Mouse (Mus musculus): Measurements from ENCODE around the gene Mast4. TPM values are rescaled to one million over a fixed set of nuclear protein-coding genes. Genes with fewer than 3 reads are reported as not detected.

Mast4 gene
- polyA plus RNA-seq, 1 experiment: 51.8 TPM

DNA sequence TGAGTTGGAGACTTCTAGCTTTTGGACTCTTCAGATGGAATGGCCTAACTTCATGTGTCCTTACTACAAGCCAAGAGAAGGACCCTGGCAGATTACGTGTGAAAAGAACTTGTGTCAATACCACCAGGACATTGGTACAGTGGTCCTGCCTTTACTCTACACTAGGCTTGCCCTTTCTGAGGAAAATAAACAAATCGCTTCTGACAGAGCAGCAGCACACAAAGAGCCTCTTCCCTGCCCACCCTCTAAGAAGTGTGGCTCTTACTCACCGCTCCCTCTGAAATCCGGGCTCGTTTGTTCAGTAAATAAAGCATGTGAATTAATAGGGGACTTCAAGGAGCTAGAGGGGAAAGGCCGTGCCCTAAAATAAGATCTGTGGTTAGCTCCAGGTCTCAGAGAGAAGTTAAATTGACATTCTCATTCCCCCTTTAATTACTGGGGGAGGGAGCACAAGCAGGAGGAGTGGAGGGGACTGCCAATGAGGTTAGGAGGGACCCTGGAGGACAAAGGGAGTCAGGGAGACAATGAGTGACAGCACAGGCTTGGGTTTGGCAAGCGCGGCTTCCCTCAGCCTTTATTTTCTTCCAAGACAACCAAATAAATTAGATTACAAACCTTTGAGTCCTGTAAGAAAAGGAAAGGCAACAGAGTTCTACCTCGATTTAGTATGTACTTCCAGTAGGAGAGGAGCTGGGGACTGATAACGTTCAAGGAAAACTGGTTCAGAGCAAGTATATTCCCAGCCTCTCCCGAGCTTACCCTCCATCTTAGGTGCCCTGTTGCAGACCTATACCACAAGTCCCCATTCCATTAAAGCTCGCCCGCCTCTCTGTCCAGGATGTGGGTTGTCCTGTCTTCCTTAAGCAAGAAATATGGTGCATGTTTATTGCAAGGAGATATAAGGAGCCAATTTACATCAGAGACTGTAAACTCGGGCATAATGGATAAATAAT is 85.9 kb downstream of the Mast4 start:
- no peak overlapping the region for H3K27ac ChIP-seq (ENCODE audit: insufficient read depth, low read length)
- no peaks in the 10 kb centered on the region for H3K4me1 ChIP-seq (ENCODE audit: control insufficient read depth, insufficient read depth, low read length)
- TF ChIP-seq POLR2A (IDR thresholded peaks at IDR 0.05; ENCODE audit: low read depth, low read length): no peak
- TF ChIP-seq CTCF (IDR thresholded peaks at IDR 0.05; ENCODE audit: borderline replicate concordance, insufficient read depth, low read length): no peak
- no peak overlapping the region for H3K4me3 ChIP-seq (ENCODE audit: insufficient read depth, low read length)

DNA sequence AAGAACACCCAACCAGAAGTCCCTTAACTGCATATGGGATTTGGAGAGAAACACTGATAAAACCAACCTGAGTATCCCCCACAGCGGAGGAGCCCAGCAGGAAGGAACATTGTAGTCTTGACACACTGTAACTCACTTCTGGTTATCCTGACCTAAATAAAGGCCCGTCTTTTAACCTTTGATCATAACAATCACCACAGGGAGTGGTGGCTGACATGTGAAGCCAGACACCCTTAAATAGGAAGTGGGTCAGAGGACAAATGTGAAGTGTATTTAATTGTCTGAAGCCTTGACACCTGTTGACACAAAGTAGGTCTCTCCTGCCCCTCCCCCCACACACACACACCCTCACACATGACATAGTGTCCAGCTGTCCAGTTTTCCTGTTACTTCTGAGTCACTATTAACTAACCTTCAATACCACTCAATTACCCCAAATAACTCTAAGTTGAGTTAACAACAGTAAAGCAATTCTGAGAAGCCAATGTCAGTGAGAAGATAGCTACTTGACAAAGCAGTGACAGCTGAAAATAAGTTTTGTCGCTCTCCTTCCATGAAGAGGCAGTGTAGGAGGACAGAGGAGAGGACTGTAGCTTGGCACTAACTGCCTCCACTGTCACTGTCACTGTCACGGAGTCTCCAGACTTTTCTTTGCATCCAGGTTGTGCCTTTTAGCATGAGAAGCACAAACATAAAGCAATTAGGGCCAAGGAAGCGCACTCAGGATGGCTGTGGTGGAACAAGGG is 87.2 kb downstream of the Mast4 start:
- no peaks in the 10 kb centered on the region for H3K4me1 ChIP-seq (ENCODE audit: control insufficient read depth, insufficient read depth, low read length)
- TF ChIP-seq CTCF (IDR thresholded peaks at IDR 0.05; ENCODE audit: borderline replicate concordance, insufficient read depth, low read length): no peak
- no peak for TF ChIP-seq POLR2A (IDR thresholded peaks at IDR 0.05; ENCODE audit: low read depth, low read length)
- no peak overlapping the region for H3K27ac ChIP-seq (ENCODE audit: insufficient read depth, low read length)
- H3K4me3 ChIP-seq (ENCODE audit: insufficient read depth, low read length): no peak overlapping the region

DNA sequence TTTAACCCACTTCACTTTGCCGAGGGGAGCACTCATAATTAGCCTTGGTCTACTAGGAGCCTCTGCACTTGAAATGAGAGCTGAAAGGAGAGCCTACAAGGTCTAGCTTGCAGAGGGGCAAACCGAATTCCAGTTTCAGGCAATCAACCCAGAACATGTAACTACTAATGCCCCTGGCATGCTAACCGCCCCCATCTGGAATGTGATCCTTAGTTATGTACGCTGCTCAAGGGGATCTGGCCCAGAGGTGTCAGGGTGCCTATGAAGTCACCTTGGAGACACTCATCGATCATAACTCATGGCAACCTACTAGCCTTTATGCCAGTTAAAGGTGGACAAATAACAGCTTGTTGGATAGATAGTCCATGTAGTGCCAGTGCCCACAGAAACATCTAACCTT is 88.9 kb downstream of the Mast4 start:
- Histone ChIP-seq H3K4me3 (ENCODE audit: insufficient read depth, low read length) (no peak overlapping the region), H3K27ac (ENCODE audit: insufficient read depth, low read length) (no peak overlapping the region), H3K4me1 (ENCODE audit: control insufficient read depth, insufficient read depth, low read length) (no peaks in the 10 kb centered on the region)
- TF ChIP-seq CTCF (IDR thresholded peaks at IDR 0.05; ENCODE audit: borderline replicate concordance, insufficient read depth, low read length) (no peak), POLR2A (IDR thresholded peaks at IDR 0.05; ENCODE audit: low read depth, low read length) (no peak)

DNA sequence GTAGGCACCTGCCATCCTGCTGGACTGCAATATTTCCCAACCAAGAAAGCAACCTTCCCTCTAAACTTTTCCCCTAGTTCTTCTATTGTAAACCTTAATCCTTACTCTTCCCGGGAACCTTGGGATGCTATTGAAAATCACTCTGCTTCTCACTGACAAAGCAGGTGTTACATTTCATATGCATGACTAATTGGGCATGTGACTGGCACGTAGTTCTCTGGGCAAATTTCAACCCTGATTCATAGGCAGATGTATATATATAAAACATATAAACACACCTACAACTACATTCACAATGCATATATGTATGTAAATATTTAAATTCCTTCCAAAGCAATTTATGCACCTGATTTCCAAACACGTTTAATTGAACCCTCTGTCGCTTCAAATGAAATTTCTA is 90.2 kb downstream of the Mast4 start:
- H3K4me3 ChIP-seq (ENCODE audit: insufficient read depth, low read length): no peak overlapping the region
- no peaks in the 10 kb centered on the region for H3K4me1 ChIP-seq (ENCODE audit: control insufficient read depth, insufficient read depth, low read length)
- H3K27ac ChIP-seq (ENCODE audit: insufficient read depth, low read length): no peak overlapping the region
- TF ChIP-seq POLR2A (IDR thresholded peaks at IDR 0.05; ENCODE audit: low read depth, low read length) (no peak), CTCF (IDR thresholded peaks at IDR 0.05; ENCODE audit: borderline replicate concordance, insufficient read depth, low read length) (no peak)

DNA sequence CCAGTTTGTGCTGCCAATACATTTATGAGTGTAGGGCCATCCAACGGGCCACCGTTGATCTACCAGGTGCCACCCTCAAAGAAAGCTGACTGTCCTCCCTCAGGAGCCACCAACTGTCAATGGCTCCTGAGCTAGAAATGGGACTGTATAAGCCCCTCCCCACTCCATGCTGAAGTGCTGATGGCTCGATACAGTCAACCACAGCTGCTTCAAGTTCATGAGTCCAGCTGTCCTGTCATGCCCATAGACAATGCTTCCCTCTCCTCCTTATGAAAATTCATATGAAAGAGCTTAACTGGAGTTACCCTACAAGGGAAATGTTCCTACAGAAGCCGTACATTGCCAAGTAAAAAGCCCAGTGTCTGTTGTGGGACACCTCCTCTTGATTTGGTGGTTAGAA is 93.2 kb downstream of the Mast4 start:
- no peak for TF ChIP-seq POLR2A (IDR thresholded peaks at IDR 0.05; ENCODE audit: low read depth, low read length)
- no peak for TF ChIP-seq CTCF (IDR thresholded peaks at IDR 0.05; ENCODE audit: borderline replicate concordance, insufficient read depth, low read length)
- H3K4me1 ChIP-seq (ENCODE audit: control insufficient read depth, insufficient read depth, low read length): no peaks in the 10 kb centered on the region
- no peak overlapping the region for H3K27ac ChIP-seq (ENCODE audit: insufficient read depth, low read length)
- no peak overlapping the region for H3K4me3 ChIP-seq (ENCODE audit: insufficient read depth, low read length)

DNA sequence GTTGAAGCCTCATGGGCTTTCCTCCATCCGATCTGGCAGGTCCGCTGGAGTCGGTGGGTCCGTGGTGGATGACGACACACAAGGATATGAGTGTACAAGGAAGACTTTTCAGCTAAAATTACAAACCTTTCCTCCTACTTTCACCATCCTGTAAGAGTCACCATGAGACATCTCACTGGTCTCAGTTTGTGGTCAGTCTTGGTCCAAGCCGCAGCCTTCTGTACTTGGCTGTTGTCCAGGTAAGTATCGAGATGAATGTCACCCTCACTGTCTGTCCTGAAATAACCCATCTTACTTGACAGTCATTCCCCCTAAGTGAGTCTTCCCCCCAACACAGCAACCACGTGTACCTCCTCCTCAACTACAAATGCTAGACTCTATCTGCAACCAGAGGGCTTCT is 94.6 kb downstream of the Mast4 start:
- Histone ChIP-seq H3K27ac (ENCODE audit: insufficient read depth, low read length) (no peak overlapping the region), H3K4me3 (ENCODE audit: insufficient read depth, low read length) (no peak overlapping the region), H3K4me1 (ENCODE audit: control insufficient read depth, insufficient read depth, low read length) (no peaks in the 10 kb centered on the region)
- TF ChIP-seq CTCF (IDR thresholded peaks at IDR 0.05; ENCODE audit: borderline replicate concordance, insufficient read depth, low read length): no peak
- no peak for TF ChIP-seq POLR2A (IDR thresholded peaks at IDR 0.05; ENCODE audit: low read depth, low read length)

DNA sequence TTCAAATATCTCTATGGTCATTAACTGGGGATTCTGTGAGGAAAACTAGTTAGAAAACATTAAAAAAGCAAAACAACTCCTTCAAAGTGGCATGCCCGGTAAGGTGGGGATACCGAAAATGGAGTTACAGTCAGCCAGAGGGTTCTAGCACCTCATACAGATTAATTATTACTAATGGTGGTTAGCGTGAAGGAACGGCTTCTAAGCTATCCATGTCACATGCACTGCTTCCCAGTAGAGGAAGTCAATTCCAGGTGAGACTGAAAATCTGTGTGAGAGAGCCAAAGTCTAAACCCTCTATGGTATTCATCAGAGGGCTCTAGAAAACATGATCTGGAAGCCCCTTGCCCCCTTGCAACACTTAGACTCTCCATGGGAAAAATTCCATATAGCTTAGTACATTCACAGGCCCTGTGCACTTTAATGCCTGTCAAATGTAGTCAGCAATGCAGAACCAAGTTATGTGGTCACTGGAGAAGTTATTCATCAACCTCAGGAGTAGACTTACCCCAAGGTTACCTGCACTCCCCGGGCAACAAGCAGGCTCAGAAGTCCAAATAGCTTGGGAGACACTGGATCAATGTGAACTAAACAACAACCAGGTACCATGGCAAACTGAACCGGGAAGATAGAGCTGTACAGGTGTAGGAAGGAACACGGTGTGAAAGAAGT is 96.1 kb downstream of the Mast4 start:
- no peak overlapping the region for H3K27ac ChIP-seq (ENCODE audit: insufficient read depth, low read length)
- H3K4me3 ChIP-seq (ENCODE audit: insufficient read depth, low read length): no peak overlapping the region
- TF ChIP-seq CTCF (IDR thresholded peaks at IDR 0.05; ENCODE audit: borderline replicate concordance, insufficient read depth, low read length) (no peak), POLR2A (IDR thresholded peaks at IDR 0.05; ENCODE audit: low read depth, low read length) (no peak)
- H3K4me1 ChIP-seq (ENCODE audit: control insufficient read depth, insufficient read depth, low read length): no peaks in the 10 kb centered on the region

DNA sequence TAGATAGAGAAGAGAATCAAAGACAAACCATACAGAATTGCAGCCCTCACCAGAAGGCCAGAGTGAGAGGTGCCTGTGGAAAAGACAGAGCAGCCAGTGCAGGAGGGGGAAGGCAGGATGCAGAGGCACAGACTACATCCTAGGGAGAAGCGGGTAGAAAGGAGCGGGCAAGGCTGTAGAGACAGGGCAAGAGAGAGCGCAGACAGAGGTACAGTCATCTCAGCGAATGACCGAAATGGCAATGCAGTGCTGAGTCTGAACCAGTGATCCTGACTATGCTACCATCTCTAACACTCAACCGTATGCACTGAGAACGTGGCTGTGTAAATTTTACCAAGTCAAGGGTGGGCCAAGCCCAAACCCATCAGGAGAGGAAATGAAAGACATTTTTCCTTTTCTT is 102.1 kb downstream of the Mast4 start:
- TF ChIP-seq POLR2A (IDR thresholded peaks at IDR 0.05; ENCODE audit: low read depth, low read length) (no peak), CTCF (IDR thresholded peaks at IDR 0.05; ENCODE audit: borderline replicate concordance, insufficient read depth, low read length) (no peak)
- no peak overlapping the region for H3K27ac ChIP-seq (ENCODE audit: insufficient read depth, low read length)
- no peaks in the 10 kb centered on the region for H3K4me1 ChIP-seq (ENCODE audit: control insufficient read depth, insufficient read depth, low read length)
- no peak overlapping the region for H3K4me3 ChIP-seq (ENCODE audit: insufficient read depth, low read length)

DNA sequence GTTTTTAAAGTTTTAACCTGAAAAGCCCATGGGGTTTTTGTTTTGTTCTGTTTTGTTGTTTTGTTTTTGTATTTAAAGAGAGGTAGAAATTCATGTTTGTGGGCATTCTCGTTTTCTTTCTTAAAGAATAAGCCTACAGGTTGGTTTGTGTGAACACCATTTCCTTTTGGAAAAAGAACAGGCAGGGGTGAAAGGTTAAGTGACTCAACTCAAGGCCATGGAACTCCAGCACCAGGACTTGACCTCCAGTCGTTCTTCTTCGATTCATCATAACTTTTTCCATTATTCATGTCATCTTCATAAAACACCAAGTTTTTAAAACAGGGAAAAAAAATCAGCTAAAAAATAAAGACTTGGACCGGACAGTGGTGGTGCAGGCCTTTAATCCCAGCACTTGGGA is 105.2 kb downstream of the Mast4 start:
- no peak for TF ChIP-seq POLR2A (IDR thresholded peaks at IDR 0.05; ENCODE audit: low read depth, low read length)
- no peak for TF ChIP-seq CTCF (IDR thresholded peaks at IDR 0.05; ENCODE audit: borderline replicate concordance, insufficient read depth, low read length)
- Histone ChIP-seq H3K4me3 (ENCODE audit: insufficient read depth, low read length) (no peak overlapping the region), H3K4me1 (ENCODE audit: control insufficient read depth, insufficient read depth, low read length) (peaks cover 10% of the 10 kb centered on the region; the same call in 1 of the 2 replicates), H3K27ac (ENCODE audit: insufficient read depth, low read length) (no peak overlapping the region)
